Mouse (Mus musculus) liver, postnatal 0 days (tissue): ENCODE results near the gene Apobec1.

Experiments used
- CTCF ChIP-seq: sonication (generic); IDR thresholded peaks from 2 replicates; pipeline ENCODE4 v1.5.1; 2016; ENCODE audit warnings: antibody characterized with exemption, low read depth
- EP300 ChIP-seq: IDR thresholded peaks from 2 replicates; pipeline ENCODE4 v1.6.1; 2016; ENCODE audit warnings: antibody characterized with exemption, low read depth, mild to moderate bottlenecking

DNA sequence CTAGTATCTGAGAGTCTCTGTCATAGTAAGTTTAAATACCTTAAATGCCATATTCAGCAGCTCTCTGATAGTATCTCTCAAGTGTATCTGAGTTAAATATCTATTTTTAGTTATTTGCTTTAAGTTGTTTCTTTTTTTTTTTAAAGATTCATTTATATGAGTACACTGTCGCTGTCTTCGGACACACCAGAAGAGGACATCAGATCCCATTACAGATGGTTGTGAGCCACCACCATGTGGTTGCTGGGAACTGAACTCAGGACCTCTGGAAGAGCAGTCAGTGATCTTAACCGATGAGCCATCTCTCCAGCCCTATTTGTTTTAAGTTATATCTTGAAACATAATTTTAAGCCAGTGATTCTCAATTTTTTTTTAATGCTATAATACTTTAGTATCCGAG, 1.2 kb downstream of the Apobec1 start:
- no peak for TF ChIP-seq CTCF
- TF ChIP-seq EP300: no peak
